Mouse (Mus musculus) spleen, adult 2 months (tissue): ENCODE results near the gene Cracr2b. TPM values are rescaled to one million over a fixed set of nuclear protein-coding genes. Genes with fewer than 3 reads are reported as not detected.

ENCODE experiments used
- DNase-seq, 2 experiments: peaks; one replicate each; pipeline versions ENCODE4 v3.0.0 to v3.0.0-alpha.2; 2012 to 2021; ENCODE audit warnings: low spot score in 2 of 2, low read depth in 1 of 2
- H3K27ac ChIP-seq: fragments of 200-500 bp; 2 replicates; pipeline ENCODE4 v1.5.1; 2012; ENCODE audit warnings: low read length, inconsistent platforms; ENCODE audit not compliant: insufficient read depth
- H3K27me3 ChIP-seq: fragments of 200-500 bp; 2 replicates; pipeline ENCODE4 v1.6.1; 2012; ENCODE audit warnings: mild to moderate bottlenecking, moderate library complexity, low read length, inconsistent platforms; ENCODE audit not compliant: control insufficient read depth, insufficient read depth
- H3K36me3 ChIP-seq: fragments of 200-500 bp; 2 replicates; pipeline ENCODE4 v1.6.1; 2012; ENCODE audit warnings: mild to moderate bottlenecking, low read length, inconsistent platforms; ENCODE audit not compliant: control insufficient read depth, insufficient read depth
- H3K4me1 ChIP-seq: fragments of 200-500 bp; 2 replicates; pipeline ENCODE4 v1.6.1; 2011; ENCODE audit warnings: inconsistent platforms; ENCODE audit not compliant: control insufficient read depth, insufficient read depth, insufficient read length
- H3K4me3 ChIP-seq: fragments of 200-500 bp; 2 replicates; pipeline ENCODE4 v1.5.1; 2011; ENCODE audit warnings: mild to moderate bottlenecking, inconsistent platforms; ENCODE audit not compliant: insufficient read depth, insufficient read length; ENCODE audit errors: extremely low read depth
- CTCF ChIP-seq: fragments of 200-500 bp; IDR thresholded peaks from 2 replicates; pipeline ENCODE4 v1.5.1; 2011; ENCODE audit warnings: mild to moderate bottlenecking, inconsistent platforms; ENCODE audit not compliant: insufficient read depth, insufficient read length, insufficient replicate concordance; ENCODE audit errors: extremely low read depth
- POLR2A ChIP-seq: fragments of 200-500 bp; IDR thresholded peaks from 2 replicates; pipeline ENCODE4 v1.6.1; 2011; ENCODE audit warnings: low read depth, low read length, inconsistent platforms
- WGBS: fragments of 180-500 bp; shearing (Covaris S2); methylation state at CpG from one replicate; pipeline ENCODE4 v1.1.7; 2018; 5-methylcytosine and 5-hydroxymethylcytosine counted together
- polyA plus RNA-seq: library from polyadenylated mRNA; depleted of rRNA; stranded (reverse); fragments of >200 nt; gene quantifications from 2 replicates; pipeline ENCODE4 v1.2.3, GENCODE M21; 2012

The Cracr2b gene
- polyA plus RNA-seq, 1 experiment = 17.7 TPM

GRCm38 (mm10) chr7:141429840-141430584, 30.9 kb upstream of the Cracr2b start:
- TF ChIP-seq POLR2A = no peak
- no peak for TF ChIP-seq CTCF
- H3K27ac ChIP-seq = no peak overlapping the region
- no peak for DNase-seq
- H3K4me3 ChIP-seq = no peak overlapping the region
- WGBS = 89% methylated on average over 9 of the region's 9 CpGs
- H3K4me1 ChIP-seq = peaks cover 11% of the 10 kb centered on the region; the same call in 1 of the 2 replicates
- peaks cover 19% of the 10 kb centered on the region for H3K36me3 ChIP-seq
- H3K27me3 ChIP-seq = no peaks in the 10 kb centered on the region

GRCm38 (mm10) chr7:141430585-141431240, 30.2 kb upstream of the Cracr2b start:
- H3K36me3 ChIP-seq = peaks cover 19% of the 10 kb centered on the region
- H3K4me3 ChIP-seq = no peak overlapping the region
- TF ChIP-seq CTCF (no peak), POLR2A (no peak)
- H3K27me3 ChIP-seq = no peaks in the 10 kb centered on the region
- H3K4me1 ChIP-seq = peaks cover 14% of the 10 kb centered on the region; the same call in 1 of the 2 replicates
- WGBS = 96% methylated on average over 9 of the region's 9 CpGs
- H3K27ac ChIP-seq = no peak overlapping the region
- DNase-seq = no peak

GRCm38 (mm10) chr7:141431434-141432185, 29.3 kb upstream of the Cracr2b start:
- no peak overlapping the region for H3K27ac ChIP-seq
- H3K4me3 ChIP-seq = no peak overlapping the region
- H3K27me3 ChIP-seq = no peaks in the 10 kb centered on the region
- TF ChIP-seq CTCF (no peak), POLR2A (no peak)
- H3K4me1 ChIP-seq = peaks cover 21% of the 10 kb centered on the region; the same call in 1 of the 2 replicates
- DNase-seq = no peak
- peaks cover 19% of the 10 kb centered on the region for H3K36me3 ChIP-seq
- 96% methylated on average over 19 of the region's 19 CpGs for WGBS

GRCm38 (mm10) chr7:141432186-141432611, 28.7 kb upstream of the Cracr2b start:
- TF ChIP-seq POLR2A (no peak), CTCF (no peak)
- WGBS = 77% methylated on average over 8 of the region's 8 CpGs

GRCm38 (mm10) chr7:141432741-141433516, 28.0 kb upstream of the Cracr2b start:
- Histone ChIP-seq H3K36me3 (peaks cover 19% of the 10 kb centered on the region), H3K4me3 (no peak overlapping the region)
- WGBS = 93% methylated on average over 6 of the region's 6 CpGs

More at GRCm38 (mm10) chr7:141432186-141432611, 28.7 kb upstream of the Cracr2b start:
- Histone ChIP-seq H3K36me3 (peaks cover 19% of the 10 kb centered on the region), H3K27me3 (no peaks in the 10 kb centered on the region), H3K27ac (no peak overlapping the region), H3K4me1 (peaks cover 22% of the 10 kb centered on the region; the same call in 1 of the 2 replicates), H3K4me3 (no peak overlapping the region)
- no peak for DNase-seq

More at GRCm38 (mm10) chr7:141432741-141433516, 28.0 kb upstream of the Cracr2b start:
- TF ChIP-seq CTCF = no peak
- TF ChIP-seq POLR2A = no peak
- Histone ChIP-seq H3K27ac (no peak overlapping the region), H3K4me1 (peaks cover 24% of the 10 kb centered on the region; the same call in 1 of the 2 replicates), H3K27me3 (no peaks in the 10 kb centered on the region)
- no peak for DNase-seq
